Mouse (Mus musculus) CH12.LX (cell line): ENCODE data around the gene Rbbp8nl.
A peak's percentile ranks its signal among the peaks of the same experiment; 100 is the strongest.

Experiments
- CHD2 ChIP-seq: IDR thresholded peaks from 2 replicates; pipeline ENCODE4 v1.6.1; 2011; ENCODE audit warnings: low read length, improper control_type of control experiment
- CTCF ChIP-seq, 2 experiments: IDR thresholded peaks in 1 of 2; conservative IDR thresholded peaks in 1 of 2; 2 replicates each; pipeline ENCODE4 v1.5.1; 2011 to 2012; ENCODE audit warnings: low read depth in 2 of 2, low read length in 2 of 2, improper control_type of control experiment in 1 of 2, inconsistent platforms in 1 of 2, mild to moderate bottlenecking in 1 of 2, moderate library complexity in 1 of 2
- EP300 ChIP-seq: IDR thresholded peaks from 2 replicates; pipeline ENCODE4 v1.6.1; 2011; ENCODE audit warnings: low read length, improper control_type of control experiment
- GABPA ChIP-seq: IDR thresholded peaks from 2 replicates; pipeline ENCODE4 v1.6.1; 2012; ENCODE audit warnings: low read depth, low read length, improper control_type of control experiment, inconsistent platforms; ENCODE audit not compliant: insufficient replicate concordance
- IRF4 ChIP-seq: IDR thresholded peaks from 2 replicates; pipeline ENCODE4 v1.6.1; 2014; ENCODE audit warnings: low read depth, mild to moderate bottlenecking, inconsistent platforms, low read length, improper control_type of control experiment
- MEF2A ChIP-seq: IDR thresholded peaks from 2 replicates; pipeline ENCODE4 v1.6.1; 2014; ENCODE audit warnings: low read depth, mild to moderate bottlenecking, inconsistent platforms, low read length, improper control_type of control experiment, borderline replicate concordance
- MXI1 ChIP-seq: IDR thresholded peaks from 2 replicates; pipeline ENCODE4 v1.6.1; 2011; ENCODE audit warnings: mild to moderate bottlenecking, low read depth, low read length, improper control_type of control experiment
- MYC ChIP-seq: IDR thresholded peaks from 2 replicates; pipeline ENCODE4 v1.6.1; 2011; ENCODE audit warnings: low read depth, mild to moderate bottlenecking, improper control_type of control experiment, low read length
- POLR2AphosphoS2 ChIP-seq: IDR thresholded peaks from 2 replicates; pipeline ENCODE4 v1.6.1; 2011; ENCODE audit warnings: low read depth, low read length, improper control_type of control experiment
- RAD21 ChIP-seq: IDR thresholded peaks from 2 replicates; pipeline ENCODE4 v1.6.1; 2011; ENCODE audit warnings: low read depth, mild to moderate bottlenecking, low read length, improper control_type of control experiment, moderate library complexity
- TCF12 ChIP-seq: IDR thresholded peaks from 2 replicates; pipeline ENCODE4 v1.6.1; 2014; ENCODE audit warnings: low read depth, mild to moderate bottlenecking, inconsistent platforms, low read length, improper control_type of control experiment
- USF1 ChIP-seq: IDR thresholded peaks from 2 replicates; pipeline ENCODE4 v1.6.1; 2014; ENCODE audit warnings: low read depth, mild to moderate bottlenecking, inconsistent platforms, low read length, improper control_type of control experiment
- ZNF384 ChIP-seq: IDR thresholded peaks from 2 replicates; pipeline ENCODE4 v1.6.1; 2012; ENCODE audit warnings: low read depth, low read length, improper control_type of control experiment, inconsistent platforms

- no peak for TF ChIP-seq CTCF (conservative IDR thresholded peaks at IDR 0.05 in 1 of 2, IDR thresholded peaks at IDR 0.05 in 1 of 2; ENCODE audit: low read depth in 2 of 2, low read length in 2 of 2)
- TF ChIP-seq USF1: no peak
- no peak for TF ChIP-seq MXI1
- TF ChIP-seq IRF4: no peak
- no peak for TF ChIP-seq GABPA
- no peak for TF ChIP-seq POLR2AphosphoS2
- TF ChIP-seq TCF12: no peak
- TF ChIP-seq RAD21: no peak
- no peak for TF ChIP-seq EP300
- no peak for TF ChIP-seq ZNF384
- no peak for TF ChIP-seq CHD2
- TF ChIP-seq MYC: no peak
- TF ChIP-seq MEF2A: peak; percentile 79; the same call in 1 of the 2 replicates
These were observed 15.8 kb upstream of the Rbbp8nl start for GRCm38 (mm10) chr2:180305490-180305889.
